Mouse (Mus musculus): ENCODE results near the gene Pik3ip1.

Gene Pik3ip1

DNA sequence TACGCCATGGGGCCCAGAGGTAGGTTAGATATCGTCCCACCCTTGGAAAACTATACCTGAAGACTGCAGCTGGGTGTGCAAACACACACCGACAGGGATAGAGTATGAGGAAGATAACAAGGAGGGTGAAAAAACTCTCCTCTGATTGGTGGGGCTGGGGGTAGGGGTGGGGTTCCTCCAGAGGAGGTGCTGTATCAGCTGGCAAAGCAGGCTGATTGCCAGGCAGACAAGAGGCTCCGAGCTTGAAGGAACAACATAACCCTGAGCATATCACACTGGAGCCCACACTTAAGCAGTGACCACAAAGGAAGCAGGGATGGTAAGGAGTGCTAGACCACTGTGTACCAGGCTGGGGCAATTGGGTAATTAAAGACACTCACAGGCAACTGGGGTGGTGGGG is 49.2 kb downstream of the Pik3ip1 start:
- no peak for DNase-seq (ENCODE audit: low spot score)

DNA sequence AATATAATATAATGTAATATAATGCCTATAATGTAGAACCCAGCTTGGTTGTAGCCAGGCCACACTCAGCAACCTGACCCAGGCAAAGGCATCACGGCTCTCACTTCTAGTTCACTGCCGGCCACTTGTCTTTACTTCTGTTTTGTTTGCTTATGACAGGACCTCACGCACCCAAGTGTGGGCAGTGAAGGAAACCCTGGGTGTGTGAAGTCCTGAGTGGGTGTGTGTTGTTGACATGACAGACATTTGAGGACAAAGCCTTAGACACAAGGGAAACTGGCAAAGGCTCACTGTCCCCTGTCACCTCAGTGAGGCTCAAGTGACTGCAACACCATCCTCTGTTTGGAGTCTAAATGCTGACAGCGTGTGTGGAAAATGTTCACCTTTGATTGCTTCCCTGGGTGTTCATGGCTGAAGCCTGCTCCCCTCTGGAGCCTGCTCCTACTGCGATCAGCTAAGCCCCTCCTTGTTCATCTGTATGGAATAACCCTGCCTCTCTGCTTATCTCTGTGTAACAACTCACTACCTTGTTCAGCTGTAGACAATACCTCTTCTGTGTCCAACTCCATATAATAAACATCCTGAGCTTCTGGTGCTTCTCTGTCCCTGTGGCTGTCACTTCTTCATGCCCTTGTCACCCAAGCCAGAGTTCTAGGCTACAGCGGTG is 51.1 kb downstream of the Pik3ip1 start:
- no peak for DNase-seq (ENCODE audit: low spot score)

DNA sequence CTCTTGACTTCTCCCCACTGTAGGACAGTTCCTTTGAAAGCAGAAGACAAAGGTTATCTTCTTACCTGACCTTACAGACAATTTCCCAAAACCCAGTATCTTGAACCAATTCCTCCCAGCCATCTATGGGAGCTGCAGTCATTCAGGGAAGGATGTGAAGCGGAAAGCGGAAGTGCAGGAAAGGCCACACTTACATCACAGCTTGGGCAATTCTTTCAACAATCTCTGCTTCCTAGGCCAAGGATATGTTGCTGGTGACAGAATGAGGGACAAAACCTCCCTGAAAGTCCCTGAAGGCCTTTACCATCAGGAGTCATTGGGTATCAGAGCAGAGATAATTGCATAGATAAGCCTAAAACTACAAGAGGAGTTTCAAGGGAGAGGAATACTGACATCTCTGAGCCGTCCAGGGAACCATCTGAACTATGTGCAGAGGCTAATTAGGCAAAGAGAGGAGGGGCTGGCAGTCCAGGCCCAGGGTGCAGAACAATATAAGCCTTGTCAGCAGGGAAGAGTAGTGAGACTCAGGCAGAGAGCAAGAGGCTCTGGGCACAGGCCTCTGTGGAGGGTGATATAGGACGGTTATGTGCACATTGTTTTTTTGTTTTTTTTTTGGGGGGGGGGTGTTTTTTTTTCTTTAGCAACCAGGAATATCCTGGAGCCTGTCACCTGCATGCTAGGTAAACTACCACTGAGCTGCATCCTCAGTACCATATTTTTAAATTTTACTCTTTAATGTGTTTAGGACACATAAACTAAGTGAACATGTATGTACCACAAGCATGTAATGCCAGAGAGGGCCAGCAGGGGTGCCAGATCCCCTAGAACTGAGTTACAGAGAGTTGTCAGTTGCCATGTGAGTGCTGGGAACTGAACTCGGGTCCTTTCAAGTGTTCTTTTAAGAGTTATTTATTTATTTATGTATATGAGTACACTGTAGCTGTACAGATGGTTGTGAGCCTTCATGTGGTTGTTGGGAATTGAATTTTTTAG is 52.7 kb downstream of the Pik3ip1 start:
- DNase-seq (ENCODE audit: low spot score), result no peak

DNA sequence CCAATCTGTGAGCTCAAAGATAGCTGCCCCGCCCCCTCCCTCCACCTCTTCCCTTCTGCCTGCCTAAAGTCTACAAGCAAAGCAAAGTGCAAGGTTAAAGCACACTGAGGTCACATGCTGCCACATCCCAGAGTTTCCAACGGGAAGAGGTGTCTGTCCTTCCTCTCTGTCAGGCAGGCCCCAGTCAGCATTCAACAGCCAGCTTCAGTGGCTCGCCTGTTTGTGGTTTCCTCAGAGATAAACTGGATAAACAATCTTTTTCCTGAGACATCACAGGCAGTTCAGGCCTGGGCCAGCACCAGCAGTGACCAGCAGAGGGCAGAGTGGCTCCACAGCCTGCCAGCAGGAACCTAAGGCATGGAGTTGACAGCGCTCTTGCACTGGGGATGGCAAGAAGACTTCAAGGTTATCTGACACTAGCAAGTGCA is 56.8 kb downstream of the Pik3ip1 start:
- DNase-seq (ENCODE audit: low spot score), result peak; percentile 88

DNA sequence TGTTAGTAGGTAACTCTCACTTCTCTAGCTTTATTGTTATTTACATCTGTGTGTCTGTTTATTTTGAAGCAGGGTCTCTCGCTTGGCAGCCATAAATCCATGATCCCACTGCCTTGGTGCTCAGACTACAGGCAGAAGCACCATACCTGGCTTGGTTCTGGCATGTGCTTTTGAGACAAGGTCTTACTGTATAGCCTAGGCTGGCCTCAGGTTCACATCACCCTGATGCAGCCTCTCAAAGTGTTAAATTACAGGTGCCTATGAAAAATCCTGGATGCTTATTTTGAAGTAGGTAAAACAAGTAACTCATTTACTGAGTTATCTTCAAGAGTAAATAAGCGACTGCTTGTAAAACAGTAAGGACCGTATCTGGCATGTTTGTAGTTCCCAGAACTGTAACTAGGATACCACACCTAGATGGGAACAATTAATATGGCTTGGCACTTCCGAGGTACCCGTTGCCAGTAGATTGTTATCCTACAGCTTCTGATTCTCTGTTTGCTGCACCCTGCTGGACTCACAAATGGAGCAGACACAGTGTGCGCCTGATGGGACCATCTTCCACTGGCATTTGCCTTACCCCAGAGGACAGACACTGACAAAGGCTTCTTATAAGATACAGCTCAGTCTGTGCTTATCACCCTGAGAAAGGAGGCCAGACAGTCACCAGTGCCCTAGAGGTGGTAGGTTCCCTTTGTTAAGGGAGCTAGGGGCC is 57.4 kb downstream of the Pik3ip1 start:
- no peak for DNase-seq (ENCODE audit: low spot score)

DNA sequence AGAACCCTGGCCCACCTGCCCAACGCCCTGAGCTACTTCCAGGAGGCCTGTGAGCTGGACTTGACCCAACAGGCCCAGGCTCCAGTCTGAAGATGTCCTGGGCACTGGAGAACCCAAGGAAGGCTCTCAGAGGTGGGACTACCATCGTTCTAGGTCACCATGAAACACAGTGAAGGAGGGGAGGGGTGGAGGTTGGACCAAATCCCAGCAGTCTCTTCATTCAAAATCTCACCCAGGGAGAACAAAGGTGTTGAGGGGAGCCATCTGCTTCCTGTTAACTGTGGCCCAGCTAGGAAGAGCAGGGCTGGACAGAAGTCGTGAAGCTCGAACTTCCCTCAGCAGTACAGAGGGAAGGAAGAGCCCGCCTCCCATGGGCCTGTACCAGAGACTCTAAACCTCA is 59.8 kb downstream of the Pik3ip1 start:
- DNase-seq (ENCODE audit: low spot score), result no peak

DNA sequence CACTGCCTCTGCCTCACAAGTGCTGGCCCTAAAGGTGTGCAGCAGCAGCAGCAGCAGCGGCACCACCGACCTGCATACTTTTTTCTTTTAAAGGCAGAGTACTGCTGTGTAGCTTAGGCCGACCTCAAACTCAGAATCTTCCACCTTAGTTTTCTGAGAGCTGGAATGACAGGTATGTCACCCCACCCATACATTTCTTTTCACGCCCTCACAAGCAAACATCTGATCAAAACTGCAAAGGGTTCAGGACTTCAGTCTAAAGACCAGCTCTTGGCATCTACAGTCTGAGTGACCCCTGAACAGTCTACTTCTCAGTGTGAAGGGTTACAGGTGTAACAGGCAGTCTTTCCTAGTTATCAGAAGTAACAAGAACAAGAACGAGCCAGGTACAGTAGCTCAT is 60.6 kb downstream of the Pik3ip1 start:
- no peak for DNase-seq (ENCODE audit: low spot score)

DNA sequence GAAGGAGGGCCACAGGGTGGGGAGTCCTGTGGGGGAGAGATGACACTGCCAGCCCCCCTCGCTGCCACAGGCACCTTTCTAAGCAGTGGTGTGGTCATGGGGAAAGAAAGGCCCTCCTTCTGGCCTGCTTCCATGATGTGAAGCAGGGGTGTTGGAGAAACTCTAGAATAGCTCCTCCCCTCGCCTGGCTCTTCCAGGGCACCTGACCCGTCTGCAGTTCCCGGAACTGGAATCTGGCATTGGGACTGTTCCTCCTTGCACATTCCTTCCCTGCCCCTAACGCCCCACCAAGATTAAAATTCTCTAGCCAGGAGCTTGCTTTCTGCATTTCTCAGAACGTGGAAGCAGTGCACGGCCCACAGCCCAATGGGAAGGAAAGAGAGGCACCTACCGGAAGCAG is 62.3 kb downstream of the Pik3ip1 start:
- DNase-seq (ENCODE audit: low spot score), result no peak

Data from urinary bladder, postnatal 25 days (tissue).